Comparison of ENCODE assay signal across 14 mouse cellular contexts in the genomic region with DNA sequence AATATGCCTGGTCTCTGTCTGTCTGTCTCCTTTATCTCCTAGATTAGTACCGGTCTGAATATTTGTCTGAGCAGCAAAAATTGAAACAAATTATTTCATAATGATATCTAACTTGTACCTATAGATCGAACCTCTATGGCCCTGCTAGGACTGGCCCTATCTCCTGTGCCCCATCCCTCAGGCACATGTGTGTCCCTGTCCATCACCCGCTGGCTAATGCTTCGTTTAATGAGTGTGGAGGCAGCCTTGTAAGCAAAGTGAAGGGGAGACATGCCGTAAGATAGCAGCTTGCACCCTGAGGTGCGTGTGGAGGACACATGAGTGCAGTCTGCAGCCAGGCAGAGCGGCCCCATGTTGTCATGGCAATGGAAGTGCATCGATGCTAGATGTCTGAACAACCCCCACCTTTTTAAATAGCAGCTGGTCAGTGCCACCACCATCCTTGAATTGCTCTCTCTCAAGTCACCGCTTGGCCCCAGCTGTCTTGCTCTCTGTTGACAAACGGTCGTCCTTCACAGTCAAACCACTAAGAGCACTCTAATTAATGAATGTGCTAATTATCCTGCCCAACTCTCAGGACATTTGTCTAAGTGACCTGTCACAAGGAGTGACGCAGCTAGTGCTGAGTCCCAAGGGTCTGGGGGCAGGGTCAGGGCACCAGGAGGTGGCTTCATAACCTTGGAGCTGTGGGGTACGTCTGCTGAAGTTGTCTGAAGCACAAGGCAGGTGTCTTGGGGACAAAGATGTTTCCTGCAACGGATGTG. TPM values are rescaled to one million over a fixed set of nuclear protein-coding genes. Genes with fewer than 3 reads are reported as not detected.
DNase-seq lines count a peak whose midpoint lies in the region; ATAC-seq and TF ChIP-seq lines count a peak whose summit lies in the region.
"Had no signal": no experiment of that assay in that cellular context is flagged by ENCODE, and none has a peak within 500 bp of the region (broad histone marks: within the 10 kb centered on the region; RNA-seq: fewer than 3 reads in every experiment).

No protein-coding gene starts in this region.

- no peaks in the 10 kb centered on the region for H3K36me3 ChIP-seq in embryonic facial prominence, embryonic 11.5 days (replicated peaks; ENCODE audit: control insufficient read depth, insufficient read depth, low read depth, low read length)
- no peaks in the 10 kb centered on the region for H3K36me3 ChIP-seq in embryonic facial prominence, embryonic 10.5 days (replicated peaks)
- H3K36me3 ChIP-seq in hindbrain, embryonic 14.5 days (replicated peaks; ENCODE audit: control insufficient read depth, insufficient read depth) = no peaks in the 10 kb centered on the region
- no peaks in the 10 kb centered on the region for H3K36me3 ChIP-seq in midbrain, postnatal 0 days (ENCODE audit: insufficient read depth, low read length)
- H3K36me3 ChIP-seq: heart, embryonic 15.5 days had no signal

- no peak overlapping the region for H3K27ac ChIP-seq in embryonic facial prominence, embryonic 11.5 days (replicated peaks; ENCODE audit: low read depth, low read length)
- no peak overlapping the region for H3K27ac ChIP-seq in embryonic facial prominence, embryonic 10.5 days (replicated peaks)
- peak overlapping the region; percentile 41 for H3K27ac ChIP-seq in hindbrain, embryonic 14.5 days
- no peak overlapping the region for H3K27ac ChIP-seq in midbrain, postnatal 0 days (ENCODE audit: low read depth, low read length)
- H3K27ac ChIP-seq: heart, embryonic 15.5 days had no signal

- H3K4me2 ChIP-seq in embryonic facial prominence, embryonic 11.5 days (ENCODE audit: low read depth, low read length) = no peak overlapping the region
- no peak overlapping the region for H3K4me2 ChIP-seq in hindbrain, embryonic 14.5 days (replicated peaks)
- no peak overlapping the region for H3K4me2 ChIP-seq in midbrain, postnatal 0 days (ENCODE audit: low read depth, low read length, poor library complexity, severe bottlenecking)
- H3K4me2 ChIP-seq: heart, embryonic 15.5 days had no signal

- no peaks in the 10 kb centered on the region; the same call in 1 of the 2 replicates for H3K4me1 ChIP-seq in embryonic facial prominence, embryonic 11.5 days (ENCODE audit: control insufficient read depth, insufficient read depth, low read length)
- peaks cover 25% of the 10 kb centered on the region for H3K4me1 ChIP-seq in embryonic facial prominence, embryonic 10.5 days
- H3K4me1 ChIP-seq in hindbrain, embryonic 14.5 days (replicated peaks; ENCODE audit: control insufficient read depth, insufficient read depth, low read length) = peaks cover 16% of the 10 kb centered on the region
- H3K4me1 ChIP-seq in midbrain, postnatal 0 days (ENCODE audit: insufficient read depth, low read length) = peaks cover 3% of the 10 kb centered on the region; the same call in 1 of the 2 replicates

- H3K4me3 ChIP-seq in embryonic facial prominence, embryonic 11.5 days (ENCODE audit: low read depth, low read length) = no peak overlapping the region
- H3K4me3 ChIP-seq in embryonic facial prominence, embryonic 10.5 days = no peak overlapping the region
- H3K4me3 ChIP-seq in hindbrain, embryonic 14.5 days (replicated peaks; ENCODE audit: low read length) = no peak overlapping the region
- H3K4me3 ChIP-seq in midbrain, postnatal 0 days (ENCODE audit: low read depth, low read length) = no peak overlapping the region
- H3K4me3 ChIP-seq: heart, embryonic 15.5 days had no signal

- no peak for TF ChIP-seq CTCF in midbrain, postnatal 0 days (IDR thresholded peaks at IDR 0.05)

- no peak overlapping the region for H3K9ac ChIP-seq in embryonic facial prominence, embryonic 11.5 days (replicated peaks; ENCODE audit: low read length)
- H3K9ac ChIP-seq in hindbrain, embryonic 14.5 days = no peak overlapping the region
- H3K9ac ChIP-seq in midbrain, postnatal 0 days (replicated peaks; ENCODE audit: low read length, poor library complexity, severe bottlenecking) = no peak overlapping the region
- H3K9ac ChIP-seq: heart, embryonic 15.5 days had no signal

- no peaks in the 10 kb centered on the region for H3K27me3 ChIP-seq in embryonic facial prominence, embryonic 11.5 days (ENCODE audit: control insufficient read depth, insufficient read depth, low read length)
- no peaks in the 10 kb centered on the region for H3K27me3 ChIP-seq in embryonic facial prominence, embryonic 10.5 days (replicated peaks; ENCODE audit: low read depth, poor library complexity, severe bottlenecking)
- H3K27me3 ChIP-seq in hindbrain, embryonic 14.5 days (ENCODE audit: control insufficient read depth, insufficient read depth, low read length) = no peaks in the 10 kb centered on the region
- H3K27me3 ChIP-seq in midbrain, postnatal 0 days (ENCODE audit: insufficient read depth, low read length) = no peaks in the 10 kb centered on the region
- H3K27me3 ChIP-seq: heart, embryonic 15.5 days had no signal

- WGBS in embryonic facial prominence, embryonic 11.5 days = 56% methylated on average over 14 of the region's 14 CpGs
- WGBS in embryonic facial prominence, embryonic 10.5 days = 60% methylated on average over 14 of the region's 14 CpGs
- 31% methylated on average over 14 of the region's 14 CpGs for WGBS in hindbrain, embryonic 14.5 days
- 49% methylated on average over 14 of the region's 14 CpGs for WGBS in midbrain, postnatal 0 days

- DNase-seq in embryonic facial prominence, embryonic 11.5 days (ENCODE audit: low spot score) = no peak
- DNase-seq in embryonic facial prominence, embryonic 10.5 days (ENCODE audit: low spot score) = no peak
- DNase-seq in embryo, embryonic 10 days (ENCODE audit: low spot score) = peak; percentile 61
- DNase-seq in hindbrain, embryonic 14.5 days (ENCODE audit: low spot score) = no peak
- DNase-seq in midbrain, postnatal 0 days (ENCODE audit: low spot score) = peak; percentile 56
- no peak for DNase-seq in heart, adult 9 months (ENCODE audit: low spot score in 2 of 2)
- DNase-seq in kidney, adult 8-10 months = no peak
- DNase-seq in urinary bladder, postnatal 14 days (ENCODE audit: low spot score) = no peak
- DNase-seq: adrenal gland, adult 2 months; cerebellum, postnatal 36 days; kidney, postnatal 10 days; lung, postnatal 10 days; spleen, adult 18-20 months had no signal

- no peaks in the 10 kb centered on the region for H3K9me3 ChIP-seq in embryonic facial prominence, embryonic 11.5 days (replicated peaks; ENCODE audit: control insufficient read depth, low read length)
- H3K9me3 ChIP-seq in embryonic facial prominence, embryonic 10.5 days = no peaks in the 10 kb centered on the region
- H3K9me3 ChIP-seq in hindbrain, embryonic 14.5 days (ENCODE audit: control insufficient read depth, low read length) = no peaks in the 10 kb centered on the region
- no peaks in the 10 kb centered on the region for H3K9me3 ChIP-seq in midbrain, postnatal 0 days (ENCODE audit: low read length)
- H3K9me3 ChIP-seq: heart, embryonic 15.5 days had no signal

- peak; percentile 68; the same call in 1 of the 2 replicates for ATAC-seq in embryonic facial prominence, embryonic 11.5 days (replicated peaks; ENCODE audit: insufficient number of reproducible peaks, low FRiP score, low TSS enrichment, low read depth)
- ATAC-seq in hindbrain, embryonic 14.5 days (ENCODE audit: low FRiP score) = peak; percentile 55; the same call in 1 of the 2 replicates
- ATAC-seq in midbrain, postnatal 0 days (ENCODE audit: low FRiP score) = peak; percentile 58; the same call in 1 of the 2 replicates

RNA-seq across cellular contexts. Expression of a gene that starts 6.9 kb away (rescaled TPM):
- polyA plus RNA-seq in embryonic facial prominence, embryonic 11.5 days (2014; fragmentation: Nextera tagmentation; extraction: Ambion mirVana) = 8.5 and 8.7 TPM in 2 replicates
- 5.5 and 5.8 TPM in 2 replicates for polyA plus RNA-seq in embryonic facial prominence, embryonic 10.5 days (2016; fragmentation: Nextera tagmentation; extraction: Ambion mirVana)
- 9.5 and 14.8 TPM in 2 replicates for polyA plus RNA-seq in hindbrain, embryonic 14.5 days (2014; fragmentation: Nextera tagmentation; extraction: Ambion mirVana)
- total RNA-seq in midbrain, postnatal 0 days (2014; rRNA removed) = 2.5 and 8.5 TPM in 2 replicates
- 10.5 and 10.6 TPM in 2 replicates for polyA plus RNA-seq in midbrain, postnatal 0 days (2015; fragmentation: Nextera tagmentation; extraction: Ambion mirVana)

Comparison
In these comparisons a context has a peak if more than half of its experiments do, and no peak if none do; other contexts are left out.
1. DNase-seq: peak in embryo, embryonic 10 days (single experiment) and midbrain, postnatal 0 days (single experiment); none in embryonic facial prominence, embryonic 11.5 days (single experiment), embryonic facial prominence, embryonic 10.5 days (single experiment), hindbrain, embryonic 14.5 days (single experiment), heart, adult 9 months (0 of 2), kidney, adult 8-10 months (0 of 2) and urinary bladder, postnatal 14 days (single experiment).
2. Peak in every context shown above with its lines, with median percentiles within 50 percentile points of each other: ATAC-seq.